Mouse (Mus musculus) lung, embryonic 16.5 days (tissue): ENCODE results near the gene Saa2. TPM values are rescaled to one million over a fixed set of nuclear protein-coding genes. Genes with fewer than 3 reads are reported as not detected.

Experiments used
- ATAC-seq: fragments of 200-750 bp; cut with Nextera tagmentation; 2 replicates; pipeline ENCODE4 v1.8.0; 2017; ENCODE audit warnings: low read depth, mild to moderate bottlenecking, moderate library complexity
- H3K27ac ChIP-seq: fragments of 300-500 bp; sonication (generic); 2 replicates; pipeline ENCODE4 v1.5.1; 2014; ENCODE audit warnings: mild to moderate bottlenecking, control low read depth, low read length
- H3K27me3 ChIP-seq: fragments of 300-500 bp; sonication (generic); 2 replicates; pipeline ENCODE4 v1.6.1; 2014; ENCODE audit warnings: low read depth, low read length, mixed read lengths; ENCODE audit not compliant: control insufficient read depth, insufficient read depth
- H3K36me3 ChIP-seq: fragments of 300-500 bp; sonication (generic); 2 replicates; pipeline ENCODE4 v1.6.1; 2014; ENCODE audit warnings: low read length; ENCODE audit not compliant: control insufficient read depth, insufficient read depth
- H3K4me1 ChIP-seq: fragments of 300-500 bp; sonication (generic); replicated peaks from 2 replicates; pipeline ENCODE4 v1.6.1; 2014; ENCODE audit warnings: low read length, mixed read lengths; ENCODE audit not compliant: control insufficient read depth, insufficient read depth
- H3K4me2 ChIP-seq: fragments of 300-500 bp; sonication (generic); 2 replicates; pipeline ENCODE4 v1.6.1; 2014; ENCODE audit warnings: low read depth, low read length, control low read depth
- H3K4me3 ChIP-seq: fragments of 300-500 bp; sonication (generic); 2 replicates; pipeline ENCODE4 v1.5.1; 2014; ENCODE audit warnings: mild to moderate bottlenecking, low read length, control low read depth
- H3K9ac ChIP-seq: fragments of 300-500 bp; sonication (generic); 2 replicates; pipeline ENCODE4 v1.6.1; 2014; ENCODE audit warnings: low read length, control low read depth
- H3K9me3 ChIP-seq: fragments of 300-500 bp; sonication (generic); 2 replicates; pipeline ENCODE4 v1.6.1; 2016; ENCODE audit warnings: low read length; ENCODE audit not compliant: control insufficient read depth
- WGBS: fragments of 180-500 bp; shearing (Covaris S2); extraction: QIAGEN DNeasy Blood & Tissue Kit; methylation state at CpG from one replicate; pipeline ENCODE4 v1.1.7; 2014; 5-methylcytosine and 5-hydroxymethylcytosine counted together
- polyA plus RNA-seq: library from polyadenylated mRNA; unstranded; fragments of >200 nt; fragmentation: Nextera tagmentation; extraction: Ambion mirVana; gene quantifications from 2 replicates; pipeline ENCODE4 v1.2.1, GENCODE M21; 2015

Saa2 gene
- polyA plus RNA-seq, 1 experiment from 2014 or later: not detected

GRCm38 (mm10) chr7:46789177-46789849 lies 37.7 kb downstream of the Saa2 start:
- Histone ChIP-seq H3K4me2 (no peak overlapping the region), H3K27ac (no peak overlapping the region), H3K4me1 (no peaks in the 10 kb centered on the region), H3K9me3 (no peaks in the 10 kb centered on the region), H3K27me3 (no peaks in the 10 kb centered on the region), H3K4me3 (no peak overlapping the region), H3K9ac (no peak overlapping the region), H3K36me3 (peaks cover 19% of the 10 kb centered on the region)
- no peak for ATAC-seq
- WGBS: 83% methylated on average over 5 of the region's 5 CpGs

DNA sequence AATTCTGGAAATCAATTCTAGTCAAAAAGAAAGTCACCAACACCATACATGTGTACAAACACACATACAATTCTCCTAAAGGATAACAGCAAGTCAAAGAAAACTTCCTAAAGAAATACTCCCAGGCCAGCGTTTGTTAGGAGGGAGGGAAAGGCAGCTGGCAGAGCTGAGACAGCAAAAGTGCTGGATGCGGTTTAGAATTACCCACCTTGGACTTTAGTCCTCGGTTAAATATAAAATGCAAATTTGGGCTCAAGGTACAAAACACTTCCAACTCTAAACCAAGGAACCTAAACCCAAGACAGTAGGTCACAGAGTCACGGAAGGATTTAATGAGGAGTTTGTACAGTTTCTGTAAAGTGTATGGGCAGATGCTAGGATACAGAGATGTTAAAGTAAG lies 42.3 kb downstream of the Saa2 start:
- WGBS: 85% methylated on average over 4 of the region's 4 CpGs
- Histone ChIP-seq H3K4me1 (peaks cover 15% of the 10 kb centered on the region), H3K4me2 (no peak overlapping the region), H3K36me3 (no peaks in the 10 kb centered on the region), H3K9ac (no peak overlapping the region), H3K27me3 (no peaks in the 10 kb centered on the region), H3K4me3 (no peak overlapping the region), H3K9me3 (no peaks in the 10 kb centered on the region), H3K27ac (no peak overlapping the region)
- ATAC-seq: no peak

DNA sequence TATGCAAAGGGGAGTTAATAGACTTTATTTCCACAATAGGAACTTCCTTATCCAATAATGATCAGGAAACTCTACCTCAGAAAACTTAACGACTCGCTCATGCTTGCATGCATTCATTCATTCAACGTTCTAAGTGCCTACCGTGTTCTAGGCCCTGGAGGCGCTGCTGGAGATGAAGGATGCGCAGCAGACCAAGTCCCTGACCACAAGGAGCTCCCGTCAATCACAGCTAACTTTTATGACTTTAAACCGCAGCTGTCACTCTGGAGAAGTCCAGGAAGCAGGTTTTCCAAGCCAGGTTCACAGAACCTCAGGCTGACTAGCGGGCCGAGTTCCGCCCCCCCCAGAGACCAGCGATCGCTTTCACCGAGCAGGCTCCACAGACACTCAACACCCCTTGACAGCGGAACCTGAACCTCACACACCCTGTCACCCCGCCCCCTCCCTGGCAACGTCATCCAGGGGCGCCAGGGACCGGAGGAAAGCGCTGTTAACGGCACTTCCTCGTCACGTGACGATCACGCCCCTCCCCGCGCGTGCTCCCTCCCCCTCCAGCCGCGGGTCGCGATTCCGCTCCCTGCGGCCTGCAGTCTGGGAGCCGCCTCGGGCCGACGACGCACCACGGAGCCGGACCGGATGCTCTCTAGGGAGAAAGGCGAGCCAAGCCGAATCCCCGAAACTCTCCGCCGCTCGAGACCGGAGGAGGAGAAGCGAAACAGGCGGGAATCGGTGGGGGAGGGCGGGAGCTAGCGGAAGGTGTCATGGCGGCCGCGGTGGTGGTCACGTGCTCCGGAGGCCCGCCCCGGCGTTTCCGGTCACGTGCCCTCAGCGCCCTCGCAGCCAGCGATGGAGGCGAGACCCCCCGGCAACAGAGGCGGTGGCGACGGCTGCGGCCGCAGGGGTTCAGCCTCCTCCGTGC lies 44.0 kb downstream of the Saa2 start, which contains the start of the genes Hps5 and Gtf2h1:
TSS of gene Hps5 (minus strand) at position 778 of the 919 bp plus-strand sequence.
TSS of gene Gtf2h1 (plus strand) at position 817 of the 919 bp plus-strand sequence.
- Histone ChIP-seq H3K36me3 (peaks cover 6% of the 10 kb centered on the region), H3K4me3 (peak within 1 kb of the TSS; percentile 84), H3K4me2 (peak within 1 kb of the TSS; percentile 82), H3K9ac (peak within 1 kb of the TSS; percentile 92), H3K9me3 (no peaks in the 10 kb centered on the region), H3K4me1 (peaks cover 15% of the 10 kb centered on the region), H3K27me3 (no peaks in the 10 kb centered on the region), H3K27ac (peak within 1 kb of the TSS; percentile 91)
- WGBS: under 1% methylated on average over 69 of the region's 75 CpGs
- ATAC-seq: peak; percentile 98

- under 1% methylated on average over 31 of the region's 31 CpGs for WGBS
- ATAC-seq: no peak; the same call in 1 of the 2 replicates
- H3K9me3 ChIP-seq: no peaks in the 10 kb centered on the region
- peak overlapping the region; percentile 30 for H3K27ac ChIP-seq
- peaks cover 15% of the 10 kb centered on the region for H3K4me1 ChIP-seq
- H3K9ac ChIP-seq: peak overlapping the region; percentile 92
- H3K36me3 ChIP-seq: peaks cover 6% of the 10 kb centered on the region
- H3K4me3 ChIP-seq: peak overlapping the region; percentile 84
- peak overlapping the region; percentile 78 for H3K4me2 ChIP-seq
- no peaks in the 10 kb centered on the region for H3K27me3 ChIP-seq
Observed at GRCm38 (mm10) chr7:46796206-46796679, 44.7 kb downstream of the Saa2 start.

- Histone ChIP-seq H3K4me1 (peaks cover 15% of the 10 kb centered on the region), H3K9ac (peak overlapping the region; percentile 92; the same call in 1 of the 2 replicates), H3K27ac (no peak overlapping the region), H3K4me2 (peak overlapping the region; percentile 78), H3K4me3 (peak overlapping the region; percentile 84), H3K27me3 (no peaks in the 10 kb centered on the region), H3K9me3 (no peaks in the 10 kb centered on the region), H3K36me3 (peaks cover 10% of the 10 kb centered on the region)
- no peak for ATAC-seq
- WGBS: 45% methylated on average over 6 of the region's 6 CpGs
Observed at GRCm38 (mm10) chr7:46796779-46797178, 45.2 kb downstream of the Saa2 start.

Other genes starting within 250 kb of the Saa2 start
- gene Sergef, start 112.0 kb upstream of the Saa2 start, polyA plus RNA-seq: 13.3 and 14.4 TPM in 2 replicates
- 0.18 and 0.57 TPM in 2 replicates for gene Tph1, start 79.3 kb upstream of the Saa2 start, polyA plus RNA-seq
- 29.4 and 29.8 TPM in 2 replicates for gene Saal1, start 41.1 kb upstream of the Saa2 start, polyA plus RNA-seq
- gene Saa3, start 36.1 kb upstream of the Saa2 start, polyA plus RNA-seq: 0.35 and 0.43 TPM in 2 replicates
- gene Saa4, start 19.2 kb upstream of the Saa2 start, polyA plus RNA-seq: 0.16 TPM in 1 of 2 replicates, not detected in the other
- gene Saa1, start 8.8 kb upstream of the Saa2 start, polyA plus RNA-seq: 0.55 TPM in 1 of 2 replicates, not detected in the other
- 21.4 and 23.5 TPM in 2 replicates for gene Hps5, start 44.3 kb downstream of the Saa2 start, polyA plus RNA-seq
- 40.6 and 41.7 TPM in 2 replicates for gene Gtf2h1, start 44.3 kb downstream of the Saa2 start, polyA plus RNA-seq
- 1,668 and 1,763 TPM in 2 replicates for gene Ldha, start 89.7 kb downstream of the Saa2 start, polyA plus RNA-seq
- gene Ldhc, start 109.4 kb downstream of the Saa2 start, polyA plus RNA-seq: 0.14 and 0.67 TPM in 2 replicates
- gene Tsg101, start 168.2 kb downstream of the Saa2 start, polyA plus RNA-seq: 153 and 165 TPM in 2 replicates
- 15.0 and 16.6 TPM in 2 replicates for gene Uevld, start 206.7 kb downstream of the Saa2 start, polyA plus RNA-seq
- gene Gm9999, start 231.8 kb downstream of the Saa2 start, polyA plus RNA-seq: not detected in 2 replicates